Mouse (Mus musculus): Measurements from ENCODE around the gene Btbd17.

GRCm38 (mm10) chr11:114826686-114827085, 30.9 kb upstream of the Btbd17 start:
- TF ChIP-seq HCFC1 (IDR thresholded peaks at IDR 0.05; ENCODE audit: borderline replicate concordance, insufficient read depth, low read length) (no peak), CHD2 (IDR thresholded peaks at IDR 0.05; ENCODE audit: low read depth, low read length) (no peak), MAFK (IDR thresholded peaks at IDR 0.05; ENCODE audit: insufficient read depth, low read depth, low read length) (no peak), ZNF384 (IDR thresholded peaks at IDR 0.05; ENCODE audit: low read depth, low read length) (no peak), ZC3H11A (IDR thresholded peaks at IDR 0.05; ENCODE audit: borderline replicate concordance, low read depth, low read length) (no peak)

All from ES-E14 (cell line).